Mouse (Mus musculus): ENCODE measurements at regions not wholly inside any gene's neighbourhood (a gene's known extent, or its start where the extent isn't known, plus 50 kb on each side); places are given as distances from the start of the nearest gene placed in this dataset.

DNA sequence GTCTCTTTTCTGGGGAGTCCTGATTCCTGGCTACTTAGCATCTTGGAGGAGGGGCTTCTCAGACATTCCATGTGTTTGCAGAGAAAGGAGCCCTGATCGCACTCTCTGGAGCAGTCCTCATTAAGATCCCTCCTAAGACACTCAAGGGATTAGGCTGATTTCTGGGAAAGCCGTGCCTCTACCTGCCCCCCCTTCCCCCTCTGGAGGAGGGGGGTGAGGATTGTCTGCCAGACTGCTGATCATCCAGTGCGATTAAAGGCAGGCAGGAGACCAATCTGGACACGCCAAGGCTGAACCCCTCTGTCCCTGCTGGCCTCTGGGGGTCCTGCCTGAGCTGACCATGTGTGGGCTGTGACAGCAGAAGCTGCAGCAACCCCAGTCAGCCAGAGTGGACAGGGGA lies 65.4 kb downstream of the Vegfa start:
- no peak for DNase-seq
- intact Hi-C loops (cut with DNase I): no loop called here

DNA sequence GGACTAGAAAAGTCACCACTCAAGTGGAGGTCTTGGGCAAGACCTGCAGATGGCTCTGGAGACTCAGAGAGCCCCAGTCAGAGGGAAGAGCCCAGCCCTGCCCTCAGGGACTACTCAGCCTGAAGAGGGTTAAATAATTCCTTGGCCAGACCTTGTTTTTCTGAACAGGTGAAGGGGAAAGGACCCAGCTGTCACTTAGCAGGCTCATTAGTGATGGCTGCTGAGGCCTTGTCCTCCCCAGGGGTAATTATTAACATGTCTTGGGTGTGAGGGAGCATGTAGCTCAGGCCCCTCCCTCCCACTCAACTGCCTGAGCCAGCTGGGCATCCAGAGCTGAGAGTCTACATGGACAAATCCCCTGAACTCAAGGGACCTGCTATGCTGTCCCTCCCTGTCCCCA lies 68.1 kb downstream of the Vegfa start:
- intact Hi-C loops (cut with DNase I): no loop called here

DNA sequence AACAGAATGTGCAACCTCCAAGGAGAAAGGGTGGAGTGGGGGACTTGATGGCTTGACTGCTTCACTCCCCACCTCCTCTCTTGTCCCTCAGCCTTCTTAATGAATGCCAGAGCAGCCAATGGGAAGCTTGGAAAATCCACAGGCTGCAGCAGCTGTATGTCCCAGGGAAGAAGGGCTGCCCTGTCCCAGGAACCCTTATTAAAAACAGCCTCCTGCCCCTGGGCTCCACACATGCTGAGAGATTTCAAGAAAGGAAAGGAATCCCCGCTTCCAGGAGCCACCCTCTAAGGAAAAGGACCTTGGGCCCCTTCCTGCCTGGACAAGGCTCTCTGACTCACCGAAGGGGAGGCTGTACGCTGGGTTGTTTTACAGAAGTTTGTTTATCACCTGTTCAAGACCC lies 68.8 kb downstream of the Vegfa start:
- intact Hi-C loops (cut with DNase I): no loop called here
- no peak for DNase-seq

More for the DNA sequence above, 68.1 kb downstream of the Vegfa start:
- no peak for DNase-seq

DNA sequence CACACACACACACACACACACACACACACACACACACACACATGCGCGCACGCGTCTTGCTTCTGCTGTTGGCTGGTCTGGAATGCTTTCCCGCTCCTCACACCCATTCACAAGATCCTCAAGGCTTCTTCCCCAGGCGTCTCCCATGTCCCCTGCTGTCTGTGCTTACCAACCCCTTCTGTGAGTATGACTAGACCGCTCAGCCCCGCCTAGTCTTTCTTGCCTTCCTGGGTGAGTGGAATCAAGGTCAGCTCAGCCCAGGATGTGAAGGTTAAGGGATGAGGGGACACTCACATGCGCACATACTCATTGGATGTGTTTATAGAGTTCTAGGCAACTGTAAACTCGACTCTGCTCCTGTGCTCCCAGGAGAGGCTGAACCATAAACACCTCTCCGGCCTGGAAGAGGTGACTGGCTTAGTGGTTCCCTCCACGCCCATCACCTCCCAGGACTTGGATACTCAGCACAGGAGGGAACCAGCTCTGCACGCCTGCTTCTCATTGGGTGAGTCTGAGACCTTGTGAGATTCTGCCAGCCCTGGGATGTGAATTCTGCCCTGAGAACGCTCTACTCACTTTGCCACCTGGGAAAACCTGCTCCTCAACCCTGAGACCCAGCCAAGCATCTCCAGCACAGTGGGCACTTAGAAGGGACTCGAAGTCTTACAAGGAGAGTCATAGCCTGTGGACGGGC lies 70.4 kb downstream of the Vegfa start:
- intact Hi-C loops (cut with DNase I): no loop called here
- no peak for DNase-seq

DNA sequence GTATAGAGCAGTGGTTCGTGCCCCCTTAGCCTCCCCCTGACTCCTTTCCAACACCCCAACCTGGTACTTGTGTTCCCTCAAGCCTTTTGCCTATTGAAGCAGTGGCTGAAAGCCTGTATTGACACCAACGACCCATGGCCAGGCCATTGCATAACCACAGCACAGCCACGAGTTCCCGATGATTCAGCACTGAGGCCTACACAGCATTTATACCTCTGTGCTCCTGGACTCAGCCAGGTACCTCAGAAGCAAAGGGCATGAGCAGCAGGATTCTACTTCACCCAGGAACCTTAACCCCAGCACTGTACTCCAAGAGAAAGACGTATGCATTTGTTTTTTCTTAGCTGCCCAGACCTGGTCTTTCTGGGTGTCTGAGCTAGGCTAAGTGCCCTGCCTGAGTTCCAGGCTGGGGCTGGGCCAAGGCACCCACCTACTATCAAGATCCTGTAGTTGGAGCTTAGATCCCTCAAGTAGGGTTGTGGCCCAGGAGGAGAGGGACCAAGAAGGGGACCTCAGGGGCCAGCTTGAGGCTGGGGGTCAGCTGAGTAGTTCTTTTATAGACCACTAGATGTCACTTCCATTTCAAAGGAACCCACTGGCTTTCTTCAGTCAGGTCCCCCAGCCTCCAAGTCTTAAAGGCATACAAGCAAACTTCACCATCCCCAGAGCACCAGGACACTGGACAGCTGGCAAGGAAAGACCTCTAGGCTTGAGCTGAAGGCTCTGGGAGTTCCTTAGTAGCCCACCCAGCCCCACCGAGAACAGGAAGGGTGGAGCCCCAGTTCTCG lies 73.9 kb downstream of the Vegfa start:
- no peak for DNase-seq
- intact Hi-C loops (cut with DNase I): loop anchor here (5.0 to 10.0 kb wide), 3 partner anchors 44 to 177 kb away; partner anchors contain the start of gene Vegfa

DNA sequence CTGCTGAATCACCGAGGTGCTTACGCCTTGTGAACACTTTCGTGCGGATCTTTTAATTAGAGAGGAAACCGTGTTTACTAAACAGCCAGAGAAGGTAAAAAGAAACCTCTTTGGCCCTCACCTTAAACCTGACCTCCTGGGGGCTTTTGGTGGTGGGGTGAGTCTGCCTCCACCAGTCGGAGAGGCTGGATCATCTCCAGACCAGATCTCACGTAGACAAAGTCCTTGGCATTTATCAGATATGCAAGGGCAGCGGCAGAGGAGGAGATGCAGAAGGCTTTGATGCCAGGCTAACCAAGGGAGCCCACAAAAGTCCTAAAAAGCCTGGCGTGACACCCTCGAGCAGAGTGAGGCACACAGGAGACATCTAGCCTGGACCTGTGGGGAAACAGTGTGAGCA lies 76.7 kb downstream of the Vegfa start:
- intact Hi-C loops (cut with DNase I): loop anchor here (5.0 to 10.0 kb wide), 3 partner anchors 47 to 179 kb away; partner anchors contain the start of gene Vegfa
- DNase-seq: no peak

DNA sequence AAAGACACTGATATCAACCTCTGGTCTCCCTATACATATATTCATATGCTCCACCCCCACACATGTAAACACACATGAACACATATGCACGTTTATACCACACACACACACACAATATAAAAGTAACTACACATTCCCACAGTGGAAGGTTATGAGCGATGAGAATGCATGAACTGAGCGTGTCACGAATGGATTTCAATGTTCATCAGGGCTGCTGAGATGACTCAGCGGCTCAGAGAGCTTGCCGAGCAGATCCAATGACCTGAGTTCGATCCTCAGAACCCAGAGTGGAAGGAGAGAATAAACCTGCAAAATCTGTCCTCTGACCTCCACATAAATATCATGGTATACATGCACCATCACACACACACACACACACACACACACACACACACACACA lies 77.3 kb downstream of the Vegfa start:
- DNase-seq: no peak
- intact Hi-C loops (cut with DNase I): loop anchor here (5.0 to 10.0 kb wide), 3 partner anchors 47 to 180 kb away; partner anchors contain the start of gene Vegfa

DNA sequence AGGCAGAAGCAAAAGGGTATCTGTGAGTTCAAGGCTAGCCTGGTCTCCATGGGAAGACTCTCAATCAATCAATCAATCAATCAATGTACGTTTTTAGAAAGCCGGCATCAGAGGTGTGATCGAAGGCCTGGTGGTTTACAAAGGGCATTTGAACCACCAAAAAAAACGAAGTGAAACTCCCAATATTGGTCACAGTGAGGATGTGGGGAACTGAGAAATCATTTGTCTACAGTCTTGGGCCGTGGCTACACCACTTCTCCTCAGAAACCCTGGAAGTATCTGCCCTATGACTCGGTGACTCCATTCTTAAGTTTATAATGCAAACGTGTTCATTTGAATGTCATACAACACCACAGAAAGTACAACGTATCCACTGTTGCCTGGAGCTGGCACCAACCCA lies 78.6 kb downstream of the Vegfa start:
- no peak for DNase-seq
- intact Hi-C loops (cut with DNase I): loop anchor here (10.0 kb wide), 1 partner anchor 181 kb away; no protein-coding TSS in a partner anchor

DNA sequence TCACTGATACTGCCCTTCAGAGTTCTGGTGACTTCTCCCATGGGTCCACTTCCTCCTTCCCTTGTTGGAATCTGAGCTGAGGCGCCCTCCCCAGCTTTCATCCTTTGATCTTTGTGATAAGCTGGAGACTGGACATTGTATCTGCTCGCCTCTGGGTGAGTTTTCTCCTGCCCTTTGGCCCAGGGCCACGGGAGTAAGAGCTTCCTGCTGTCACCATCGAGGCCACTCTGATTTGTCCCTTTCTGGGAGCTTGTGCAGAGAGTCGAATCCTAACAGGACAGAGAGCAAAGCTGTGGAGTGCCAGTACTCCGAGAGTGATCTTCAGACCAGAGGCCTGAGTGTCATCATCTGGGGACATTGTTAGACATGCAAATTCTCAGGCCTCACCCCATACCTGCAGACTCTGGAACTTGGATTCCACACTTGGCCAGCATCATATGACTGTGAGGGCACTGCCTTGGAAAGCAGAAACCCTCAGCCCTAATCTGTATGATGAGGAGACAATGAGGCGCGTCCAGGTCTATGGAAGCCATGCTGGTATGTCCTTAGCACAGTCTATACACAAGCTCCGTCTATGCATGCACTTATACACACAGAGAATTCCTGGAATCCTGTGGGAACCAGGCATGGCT lies 81.5 kb downstream of the Vegfa start:
- DNase-seq: no peak
- intact Hi-C loops (cut with DNase I): loop anchor here (10.0 kb wide), 1 partner anchor 184 kb away; no protein-coding TSS in a partner anchor

DNA sequence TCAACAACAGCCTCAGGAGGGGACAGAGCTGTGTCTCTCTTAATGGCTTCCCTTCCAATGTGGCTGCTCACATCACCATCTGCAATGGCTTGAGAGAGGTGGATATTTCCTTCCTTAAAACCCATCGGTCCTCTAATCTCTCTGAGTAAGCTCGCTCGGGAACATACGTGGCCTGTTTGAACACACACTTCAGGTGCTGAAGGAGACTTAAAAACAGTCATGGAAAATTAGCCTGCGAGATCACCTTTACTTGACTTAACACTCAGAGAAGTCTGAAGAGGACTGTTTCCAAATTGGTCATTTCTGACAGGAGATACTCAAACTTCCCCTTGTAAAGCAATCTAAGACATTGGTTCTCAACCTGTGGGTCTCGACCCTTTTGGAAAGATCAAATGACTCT lies 83.0 kb downstream of the Vegfa start:
- intact Hi-C loops (cut with DNase I): no loop called here
- no peak for DNase-seq

DNA sequence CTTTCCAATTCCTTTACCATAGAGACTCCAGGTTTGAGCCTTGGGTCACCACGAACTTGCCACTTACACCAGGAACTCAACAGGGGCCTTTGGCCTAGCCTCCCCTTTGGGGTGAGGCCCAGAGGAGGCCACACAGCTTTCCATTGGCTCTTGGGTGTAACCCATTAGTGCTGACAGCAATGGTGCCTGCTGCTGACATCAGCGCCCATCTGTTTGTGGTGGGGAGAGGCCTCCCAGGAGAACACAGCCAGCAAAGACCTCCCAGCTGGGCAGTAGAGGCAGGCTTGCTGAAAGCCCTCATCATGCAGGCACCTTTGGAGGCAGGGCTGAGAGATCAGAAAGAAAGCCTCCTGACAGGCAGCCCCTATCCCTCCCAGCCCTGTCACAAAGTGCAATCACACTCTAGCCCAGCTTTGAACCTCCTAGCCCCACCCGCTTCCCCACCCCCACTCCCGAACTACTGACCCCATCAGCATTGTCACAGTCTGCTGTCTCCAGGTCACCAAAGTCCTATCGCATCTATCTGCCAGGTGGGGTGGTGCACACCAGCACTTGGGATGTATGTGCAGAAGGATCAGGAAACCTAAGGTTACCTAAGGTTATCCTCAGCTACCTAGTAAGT lies 83.7 kb downstream of the Vegfa start:
- intact Hi-C loops (cut with DNase I): no loop called here
- DNase-seq: no peak

DNA sequence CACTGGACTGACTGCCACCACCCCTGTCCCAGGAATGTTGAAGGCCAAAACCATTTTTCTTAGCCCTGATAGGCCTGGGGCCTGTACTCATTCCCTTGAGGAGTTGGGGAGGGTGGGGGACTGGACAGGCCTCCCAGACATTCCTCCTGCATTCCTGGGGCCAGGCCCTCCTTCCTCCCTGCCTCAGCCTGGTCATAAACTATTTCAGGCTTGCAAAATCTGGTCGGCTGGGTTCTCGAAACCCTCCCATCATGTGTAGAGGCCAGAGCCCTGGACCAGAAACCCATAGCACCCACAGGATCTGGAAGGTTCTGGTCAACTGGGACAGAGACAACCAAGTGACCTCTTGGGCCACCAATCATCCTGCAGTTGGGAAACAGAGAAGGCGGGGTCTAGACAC lies 87.2 kb downstream of the Vegfa start:
- intact Hi-C loops (cut with DNase I): no loop called here
- no peak for DNase-seq

DNA sequence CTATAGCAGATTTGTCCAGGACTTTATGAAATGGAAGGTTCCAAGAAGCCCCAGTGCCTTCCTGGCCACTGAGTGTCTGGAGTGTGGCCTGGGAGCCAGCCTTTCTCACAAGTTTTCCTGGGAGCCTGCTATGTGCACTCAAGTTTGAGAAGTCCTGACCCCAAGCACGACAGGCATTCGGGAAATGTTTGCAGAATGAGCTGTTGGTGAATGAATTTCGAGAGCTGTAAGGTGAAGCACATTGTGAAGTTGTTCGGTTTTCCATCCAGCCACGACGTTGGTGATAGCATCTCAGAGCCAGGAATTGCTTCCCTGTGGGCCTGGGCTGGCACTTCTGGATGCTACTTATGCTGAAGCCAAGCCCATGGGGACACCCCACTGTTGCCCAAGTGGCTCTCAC lies 88.9 kb downstream of the Vegfa start:
- intact Hi-C loops (cut with DNase I): no loop called here
- DNase-seq: no peak

DNA sequence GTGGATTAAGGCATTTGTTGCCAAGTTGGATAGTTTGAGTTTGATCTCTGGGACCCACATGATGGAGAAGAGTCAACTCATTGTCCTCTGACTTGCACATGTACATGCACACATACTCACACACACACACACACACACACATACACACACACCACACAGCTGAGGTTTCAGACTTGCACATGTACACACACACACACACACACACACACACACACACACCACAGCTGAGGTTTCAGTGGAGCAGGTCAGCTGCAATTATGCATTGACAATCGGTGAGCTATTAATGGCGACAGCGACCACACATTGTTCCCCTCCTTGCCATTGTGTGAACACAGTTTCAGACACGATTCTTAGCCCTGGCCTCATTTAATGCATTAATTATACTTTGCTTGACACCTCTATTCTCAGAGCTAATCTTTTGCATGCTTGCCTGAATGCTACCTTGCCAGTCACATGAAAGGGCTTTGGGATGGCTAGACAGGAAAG lies 90.2 kb downstream of the Vegfa start:
- intact Hi-C loops (cut with DNase I): no loop called here
- DNase-seq: no peak

DNA sequence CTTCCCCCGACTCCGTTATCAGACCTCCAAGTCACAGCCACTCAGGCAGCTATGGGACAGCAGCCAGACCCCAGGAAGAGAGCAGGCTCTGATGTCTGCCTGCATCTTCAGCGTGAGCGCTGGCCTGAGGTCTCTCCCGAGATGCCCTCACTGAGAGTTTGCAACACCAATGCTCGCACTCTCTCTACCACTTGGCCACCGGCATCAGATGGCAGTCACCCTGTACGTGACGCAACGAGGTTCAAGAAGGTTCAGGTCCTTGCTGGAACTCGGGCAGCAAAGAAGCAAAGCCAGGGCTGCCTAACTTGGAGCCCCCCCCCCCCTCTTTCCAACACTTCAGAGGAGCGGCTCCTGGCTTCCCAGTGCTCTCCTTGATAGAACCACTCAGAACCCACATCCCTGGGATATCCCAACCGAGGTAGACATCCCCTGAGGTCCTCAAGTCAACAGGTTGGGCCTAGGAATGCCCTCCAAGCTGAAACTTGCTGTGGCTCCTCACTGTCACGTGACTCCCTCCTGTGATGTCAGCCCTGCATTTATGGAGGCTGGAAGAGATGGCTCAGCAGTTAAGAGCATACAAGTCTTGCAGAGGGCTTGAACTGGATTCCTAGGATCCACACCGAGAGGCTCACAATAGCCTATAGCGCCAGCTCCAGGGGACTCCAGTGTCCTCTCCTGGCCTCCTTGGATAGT lies 91.9 kb downstream of the Vegfa start:
- intact Hi-C loops (cut with DNase I): no loop called here
- no peak for DNase-seq

DNA sequence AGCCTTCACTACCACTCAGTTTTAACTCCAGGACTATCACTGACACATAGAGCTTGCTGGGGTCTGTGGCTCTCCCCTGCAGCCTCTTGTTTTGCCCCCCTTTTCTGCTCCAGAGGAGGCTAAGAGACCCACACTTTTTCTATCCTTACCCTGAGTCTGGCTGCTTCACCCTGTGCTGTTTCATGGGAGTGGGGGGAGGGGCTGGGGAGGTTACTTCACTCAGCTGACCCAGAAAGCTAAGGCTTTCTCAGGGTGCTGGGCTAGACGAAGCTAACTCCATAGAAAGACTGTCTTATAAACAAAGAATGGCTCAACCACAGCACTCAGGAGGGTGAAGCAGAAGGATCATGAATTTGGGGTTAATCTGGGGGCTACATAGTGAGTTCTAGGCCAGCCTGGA lies 93.9 kb downstream of the Vegfa start:
- intact Hi-C loops (cut with DNase I): no loop called here
- no peak for DNase-seq

DNA sequence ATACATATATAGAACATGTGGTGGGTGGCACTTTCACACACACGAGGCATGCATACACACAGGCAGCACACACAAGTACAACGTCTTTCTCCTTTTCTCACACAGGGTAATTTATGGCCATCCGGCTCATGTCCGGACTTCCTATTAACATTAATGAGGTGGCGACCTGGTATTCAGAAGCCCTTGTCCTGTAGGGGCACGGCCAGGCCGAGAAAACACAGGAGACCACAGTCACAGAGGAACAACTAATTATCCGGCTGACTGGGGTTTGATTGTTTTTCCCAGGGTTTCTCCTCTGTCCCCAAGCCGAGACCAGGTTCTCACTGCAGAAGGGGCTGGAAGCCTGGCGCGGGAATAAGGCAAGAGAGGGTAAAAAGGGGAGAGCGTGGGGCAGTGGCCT lies 95.6 kb downstream of the Vegfa start:
- intact Hi-C loops (cut with DNase I): no loop called here
- no peak for DNase-seq

DNA sequence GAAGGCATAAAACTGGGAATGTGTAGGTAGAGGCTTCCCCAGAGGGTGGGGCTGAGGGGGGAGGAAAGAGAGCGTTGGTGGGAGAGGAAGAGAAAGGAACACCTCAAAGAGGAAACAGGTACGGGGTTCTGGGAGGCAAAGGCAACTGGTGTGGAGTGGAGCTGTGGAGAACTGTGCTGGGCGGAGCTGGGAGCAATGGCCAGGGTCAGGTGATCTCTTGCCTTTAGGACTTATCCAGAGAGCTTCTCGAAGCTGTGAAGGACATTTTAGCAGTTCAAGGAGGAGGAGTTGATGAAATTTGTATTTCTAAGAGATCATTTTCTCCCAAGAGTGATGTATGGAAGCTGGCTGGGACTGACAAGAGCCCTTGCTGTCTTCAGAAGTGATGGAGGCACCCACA lies 96.9 kb downstream of the Vegfa start:
- no peak for DNase-seq
- intact Hi-C loops (cut with DNase I): no loop called here

DNA sequence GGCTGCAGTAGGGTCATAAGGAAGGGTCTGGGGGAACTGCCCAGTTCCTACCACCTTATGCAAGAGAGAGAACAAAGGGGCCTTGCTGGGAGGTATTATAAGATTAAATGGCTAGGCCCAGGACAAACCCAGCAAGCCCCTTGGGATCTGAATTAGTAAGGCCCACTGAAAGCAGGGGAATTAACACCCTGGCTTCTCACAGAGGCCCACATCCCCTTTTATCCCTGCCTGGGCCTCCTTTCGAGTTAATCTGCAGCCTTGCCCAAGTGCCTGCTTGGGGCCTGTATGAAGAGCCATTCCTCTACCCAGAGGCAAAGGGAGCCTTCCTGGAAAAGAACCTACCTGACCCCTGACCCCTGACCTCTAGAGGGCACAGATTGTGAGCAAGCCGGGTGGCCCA lies 98.2 kb downstream of the Vegfa start:
- intact Hi-C loops (cut with DNase I): no loop called here
- no peak for DNase-seq

DNA sequence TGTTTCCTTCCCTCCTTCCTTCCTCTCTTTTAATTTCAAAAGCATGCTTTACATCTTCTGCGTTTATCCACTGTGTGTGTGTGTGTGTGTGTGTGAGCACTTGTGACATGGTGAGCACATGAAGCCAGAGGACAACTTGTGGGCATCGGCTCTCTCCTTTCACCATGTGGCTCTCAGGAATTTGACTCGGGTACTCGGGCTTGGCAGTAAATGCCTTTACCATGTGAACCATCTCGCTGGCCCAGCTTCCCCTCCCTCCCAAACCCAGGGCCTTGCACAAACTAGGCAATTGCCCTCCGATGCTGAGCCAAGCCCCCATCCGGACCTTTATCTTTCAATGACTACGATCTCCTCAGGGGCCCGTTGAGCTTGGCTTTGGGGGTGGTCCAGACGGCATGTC lies 99.1 kb downstream of the Vegfa start:
- no peak for DNase-seq

More for the DNA sequence above, 99.1 kb downstream of the Vegfa start:
- intact Hi-C loops (cut with DNase I): no loop called here
